Mouse (Mus musculus) adrenal gland, adult 2 months (tissue): Measurements from ENCODE around the gene 2210017I01Rik. TPM values are rescaled to one million over a fixed set of nuclear protein-coding genes. Genes with fewer than 3 reads are reported as not detected.

Experiments
- DNase-seq: peaks from one replicate; pipeline ENCODE4 v3.0.0; 2021
- polyA plus RNA-seq: library from polyadenylated mRNA; depleted of rRNA; stranded (reverse); fragments of >200 nt; gene quantifications from 2 replicates; pipeline ENCODE4 v1.2.3, GENCODE M21; 2012; rRNA removed
- total RNA-seq, 2 experiments: library from RNA; stranded (reverse); gene quantifications; 2 replicates each; pipeline ENCODE4 v1.2.3; 2021

The 2210017I01Rik gene
- total and polyA plus RNA-seq, 3 experiments, result not detected

- DNase-seq, result no peak
These were observed 41.9 kb downstream of the 2210017I01Rik start for GRCm38 (mm10) chr3:92565418-92565817.

Other genes starting within 250 kb of the 2210017I01Rik start
- not detected for gene Sprr2f, start 242.3 kb downstream of the 2210017I01Rik start, total RNA-seq
- not detected in 2 replicates for gene Sprr2f, start 242.3 kb downstream of the 2210017I01Rik start, polyA plus RNA-seq
- not detected for gene Sprr2h, start 221.8 kb downstream of the 2210017I01Rik start, total RNA-seq
- not detected in 2 replicates for gene Sprr2h, start 221.8 kb downstream of the 2210017I01Rik start, polyA plus RNA-seq
- gene Sprr2i, start 199.5 kb downstream of the 2210017I01Rik start, total RNA-seq, result not detected
- not detected in 2 replicates for gene Sprr2i, start 199.5 kb downstream of the 2210017I01Rik start, polyA plus RNA-seq
- gene Sprr2j-ps, start 189.4 kb downstream of the 2210017I01Rik start, total RNA-seq, result not detected
- gene Sprr2j-ps, start 189.4 kb downstream of the 2210017I01Rik start, polyA plus RNA-seq, result not detected in 2 replicates
- 1 to 10 TPM; 4.6 to 6.3 TPM for gene Gm9774, start 178.1 kb downstream of the 2210017I01Rik start, total RNA-seq
- 17.5 and 20.8 TPM in 2 replicates for gene Gm9774, start 178.1 kb downstream of the 2210017I01Rik start, polyA plus RNA-seq
- not detected for gene Sprr2k, start 174.9 kb downstream of the 2210017I01Rik start, total RNA-seq
- not detected in 2 replicates for gene Sprr2k, start 174.9 kb downstream of the 2210017I01Rik start, polyA plus RNA-seq
- gene Sprr1b, start 168.7 kb downstream of the 2210017I01Rik start, total RNA-seq, result not detected
- not detected in 2 replicates for gene Sprr1b, start 168.7 kb downstream of the 2210017I01Rik start, polyA plus RNA-seq
- not detected for gene Sprr3, start 148.8 kb downstream of the 2210017I01Rik start, total RNA-seq
- 0.39 TPM in 1 of 2 replicates, not detected in the other for gene Sprr3, start 148.8 kb downstream of the 2210017I01Rik start, polyA plus RNA-seq
- under 1 TPM in 1 of 2 experiments, not detected in 1; 0.38 TPM for gene Sprr1a, start 121.6 kb downstream of the 2210017I01Rik start, total RNA-seq
- 0.21 and 0.56 TPM in 2 replicates for gene Sprr1a, start 121.6 kb downstream of the 2210017I01Rik start, polyA plus RNA-seq
- gene Sprr4, start 107.0 kb downstream of the 2210017I01Rik start, total RNA-seq, result not detected
- gene Sprr4, start 107.0 kb downstream of the 2210017I01Rik start, polyA plus RNA-seq, result not detected in 2 replicates
- gene 2310046K23Rik, start 73.0 kb downstream of the 2210017I01Rik start, total RNA-seq, result not detected
- not detected in 2 replicates for gene 2310046K23Rik, start 73.0 kb downstream of the 2210017I01Rik start, polyA plus RNA-seq
- not detected for gene Ivl, start 33.8 kb downstream of the 2210017I01Rik start, total RNA-seq
- gene Ivl, start 33.8 kb downstream of the 2210017I01Rik start, polyA plus RNA-seq, result not detected in 2 replicates
- not detected for gene Smcp, start 18.5 kb downstream of the 2210017I01Rik start, total RNA-seq
- not detected in 2 replicates for gene Smcp, start 18.5 kb downstream of the 2210017I01Rik start, polyA plus RNA-seq
- not detected for gene Lce6a, start 14.2 kb upstream of the 2210017I01Rik start, total RNA-seq
- not detected in 2 replicates for gene Lce6a, start 14.2 kb upstream of the 2210017I01Rik start, polyA plus RNA-seq
- gene Lce1a1, start 40.8 kb upstream of the 2210017I01Rik start, total RNA-seq, result not detected
- 0.33 TPM in 1 of 2 replicates, not detected in the other for gene Lce1a1, start 40.8 kb upstream of the 2210017I01Rik start, polyA plus RNA-seq
- not detected for gene Lce1b, start 49.4 kb upstream of the 2210017I01Rik start, total RNA-seq
- not detected in 2 replicates for gene Lce1b, start 49.4 kb upstream of the 2210017I01Rik start, polyA plus RNA-seq
- not detected for gene Lce1a2, start 62.8 kb upstream of the 2210017I01Rik start, total RNA-seq
- not detected in 2 replicates for gene Lce1a2, start 62.8 kb upstream of the 2210017I01Rik start, polyA plus RNA-seq
- gene Lce1c, start 71.8 kb upstream of the 2210017I01Rik start, total RNA-seq, result not detected
- gene Lce1c, start 71.8 kb upstream of the 2210017I01Rik start, polyA plus RNA-seq, result not detected in 2 replicates
- not detected for gene Lce1d, start 79.7 kb upstream of the 2210017I01Rik start, total RNA-seq
- gene Lce1d, start 79.7 kb upstream of the 2210017I01Rik start, polyA plus RNA-seq, result not detected in 2 replicates
- not detected for gene Lce1e, start 101.6 kb upstream of the 2210017I01Rik start, total RNA-seq
- not detected in 2 replicates for gene Lce1e, start 101.6 kb upstream of the 2210017I01Rik start, polyA plus RNA-seq
- not detected for gene Lce1f, start 112.9 kb upstream of the 2210017I01Rik start, total RNA-seq
- gene Lce1f, start 112.9 kb upstream of the 2210017I01Rik start, polyA plus RNA-seq, result not detected in 2 replicates
- not detected for gene Gm38119, start 131.6 kb upstream of the 2210017I01Rik start, total RNA-seq
- gene Gm38119, start 131.6 kb upstream of the 2210017I01Rik start, polyA plus RNA-seq, result not detected in 2 replicates
- gene Lce1g, start 144.8 kb upstream of the 2210017I01Rik start, total RNA-seq, result not detected
- 0.12 TPM in 1 of 2 replicates, not detected in the other for gene Lce1g, start 144.8 kb upstream of the 2210017I01Rik start, polyA plus RNA-seq
- not detected for gene Lce1h, start 157.6 kb upstream of the 2210017I01Rik start, total RNA-seq
- not detected in 2 replicates for gene Lce1h, start 157.6 kb upstream of the 2210017I01Rik start, polyA plus RNA-seq
- not detected for gene Lce1i, start 171.4 kb upstream of the 2210017I01Rik start, total RNA-seq
- not detected in 2 replicates for gene Lce1i, start 171.4 kb upstream of the 2210017I01Rik start, polyA plus RNA-seq
- not detected for gene Lce1j, start 183.0 kb upstream of the 2210017I01Rik start, total RNA-seq
- not detected in 2 replicates for gene Lce1j, start 183.0 kb upstream of the 2210017I01Rik start, polyA plus RNA-seq
- gene Lce1k, start 200.4 kb upstream of the 2210017I01Rik start, total RNA-seq, result not detected
- gene Lce1k, start 200.4 kb upstream of the 2210017I01Rik start, polyA plus RNA-seq, result not detected in 2 replicates
- not detected for gene Kprp, start 219.8 kb upstream of the 2210017I01Rik start, total RNA-seq
- not detected in 2 replicates for gene Kprp, start 219.8 kb upstream of the 2210017I01Rik start, polyA plus RNA-seq
- not detected for gene Lce1l, start 243.8 kb upstream of the 2210017I01Rik start, total RNA-seq
- gene Lce1l, start 243.8 kb upstream of the 2210017I01Rik start, polyA plus RNA-seq, result not detected in 2 replicates